Mouse (Mus musculus): ENCODE results near the gene Slc11a1. TPM values are rescaled to one million over a fixed set of nuclear protein-coding genes. Genes with fewer than 3 reads are reported as not detected.
"Not testable (repeated sequence)": the region's sequence is repeated elsewhere in the genome, so short reads cannot be mapped to it uniquely, and the experiment has no call there.

Gene Slc11a1
- total and polyA plus RNA-seq, 2 experiments from 2014 or later = 1.8 to 2.5 TPM

DNA sequence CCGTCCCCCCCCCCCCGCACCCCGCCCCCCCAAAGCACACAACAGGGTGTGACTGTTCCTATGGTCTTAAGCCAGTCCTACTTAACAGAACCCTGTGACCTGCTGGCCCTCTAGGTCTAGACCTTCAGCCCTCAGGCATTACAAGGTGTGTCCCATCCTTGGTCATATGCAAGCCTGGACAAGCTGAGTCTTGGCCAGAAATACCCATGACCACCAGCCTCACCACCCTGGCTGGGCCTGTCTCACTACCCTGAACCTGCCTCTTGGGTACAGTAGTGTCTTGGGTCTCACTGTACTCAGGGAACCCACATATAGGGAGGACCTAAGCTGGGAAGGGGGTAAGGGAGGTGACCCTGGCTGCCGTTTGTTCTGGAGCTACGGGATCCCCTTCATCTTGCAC is 37.0 kb upstream of the Slc11a1 start:
- H3K36me3 ChIP-seq (replicated peaks; ENCODE audit: control insufficient read depth, insufficient read depth, low read length) = no peaks in the 10 kb centered on the region
- DNase-seq (ENCODE audit: low spot score) (no peak), ATAC-seq (ENCODE audit: insufficient read depth, low read depth) (no peak)
- 75% methylated on average over 5 of the region's 5 CpGs for WGBS
- no peaks in the 10 kb centered on the region for H3K27me3 ChIP-seq (ENCODE audit: control insufficient read depth, insufficient read depth, low read length)
- peaks cover 57% of the 10 kb centered on the region for H3K4me1 ChIP-seq (ENCODE audit: control insufficient read depth, insufficient read depth)
- TF ChIP-seq CTCF (IDR thresholded peaks at IDR 0.05; ENCODE audit: low read depth) (no peak), EP300 (IDR thresholded peaks at IDR 0.05; ENCODE audit: low read depth) (no peak)
- no peaks in the 10 kb centered on the region for H3K9me3 ChIP-seq (replicated peaks; ENCODE audit: control insufficient read depth, low read length)
- H3K27ac ChIP-seq (ENCODE audit: low read depth) = 0 out of 2 replicates have a peak overlapping the region, but pooled peaks have one; percentile 16
- H3K4me2 ChIP-seq (ENCODE audit: low read depth, low read length) = no peak overlapping the region
- H3K4me3 ChIP-seq (ENCODE audit: low read depth, low read length) = no peak overlapping the region
- H3K9ac ChIP-seq (replicated peaks; ENCODE audit: low read depth, low read length) = no peak overlapping the region

- Histone ChIP-seq H3K4me3 (ENCODE audit: low read depth, low read length) (no peak overlapping the region), H3K27ac (ENCODE audit: low read depth) (0 out of 2 replicates have a peak overlapping the region, but pooled peaks have one; percentile 16), H3K9me3 (replicated peaks; ENCODE audit: control insufficient read depth, low read length) (no peaks in the 10 kb centered on the region), H3K4me1 (ENCODE audit: control insufficient read depth, insufficient read depth) (peaks cover 51% of the 10 kb centered on the region), H3K4me2 (ENCODE audit: low read depth, low read length) (no peak overlapping the region), H3K27me3 (ENCODE audit: control insufficient read depth, insufficient read depth, low read length) (no peaks in the 10 kb centered on the region), H3K9ac (replicated peaks; ENCODE audit: low read depth, low read length) (no peak overlapping the region), H3K36me3 (replicated peaks; ENCODE audit: control insufficient read depth, insufficient read depth, low read length) (no peaks in the 10 kb centered on the region)
- WGBS = 72% methylated on average over 4 of the region's 4 CpGs
- ATAC-seq (ENCODE audit: insufficient read depth, low read depth) (peak; percentile 9; the same call in 1 of the 2 replicates), DNase-seq (ENCODE audit: low spot score) (no peak)
- TF ChIP-seq CTCF (IDR thresholded peaks at IDR 0.05; ENCODE audit: low read depth) = no peak
- TF ChIP-seq EP300 (IDR thresholded peaks at IDR 0.05; ENCODE audit: low read depth) = no peak
Measured at GRCm38 (mm10) chr1:74338626-74339025, 36.4 kb upstream of the Slc11a1 start.

- 73% methylated on average over 9 of the region's 9 CpGs for WGBS
- TF ChIP-seq EP300 (IDR thresholded peaks at IDR 0.05; ENCODE audit: low read depth) (no peak), CTCF (IDR thresholded peaks at IDR 0.05; ENCODE audit: low read depth) (no peak)
- ATAC-seq (ENCODE audit: insufficient read depth, low read depth) (no peak), DNase-seq (ENCODE audit: low spot score) (no peak)
- H3K27me3 ChIP-seq (ENCODE audit: control insufficient read depth, insufficient read depth, low read length) = no peaks in the 10 kb centered on the region
- no peaks in the 10 kb centered on the region for H3K9me3 ChIP-seq (replicated peaks; ENCODE audit: control insufficient read depth, low read length)
- no peaks in the 10 kb centered on the region for H3K36me3 ChIP-seq (replicated peaks; ENCODE audit: control insufficient read depth, insufficient read depth, low read length)
- H3K27ac ChIP-seq (ENCODE audit: low read depth) = peak overlapping the region; percentile 35; the same call in 1 of the 2 replicates
- H3K4me3 ChIP-seq (ENCODE audit: low read depth, low read length) = no peak overlapping the region
- peaks cover 41% of the 10 kb centered on the region for H3K4me1 ChIP-seq (ENCODE audit: control insufficient read depth, insufficient read depth)
- no peak overlapping the region for H3K9ac ChIP-seq (replicated peaks; ENCODE audit: low read depth, low read length)
- H3K4me2 ChIP-seq (ENCODE audit: low read depth, low read length) = no peak overlapping the region
Measured at GRCm38 (mm10) chr1:74339917-74340316, 35.1 kb upstream of the Slc11a1 start.

- Histone ChIP-seq H3K4me1 (ENCODE audit: control insufficient read depth, insufficient read depth) (peaks cover 38% of the 10 kb centered on the region), H3K36me3 (replicated peaks; ENCODE audit: control insufficient read depth, insufficient read depth, low read length) (no peaks in the 10 kb centered on the region), H3K9ac (replicated peaks; ENCODE audit: low read depth, low read length) (no peak overlapping the region), H3K9me3 (replicated peaks; ENCODE audit: control insufficient read depth, low read length) (no peaks in the 10 kb centered on the region), H3K4me3 (ENCODE audit: low read depth, low read length) (no peak overlapping the region), H3K27ac (ENCODE audit: low read depth) (peak overlapping the region; percentile 35; the same call in 1 of the 2 replicates), H3K27me3 (ENCODE audit: control insufficient read depth, insufficient read depth, low read length) (no peaks in the 10 kb centered on the region), H3K4me2 (ENCODE audit: low read depth, low read length) (no peak overlapping the region)
- ATAC-seq (ENCODE audit: insufficient read depth, low read depth) (peak; percentile 20; the same call in 1 of the 2 replicates), DNase-seq (ENCODE audit: low spot score) (no peak)
- 73% methylated on average over 6 of the region's 6 CpGs for WGBS
- no peak for TF ChIP-seq CTCF (IDR thresholded peaks at IDR 0.05; ENCODE audit: low read depth)
- no peak for TF ChIP-seq EP300 (IDR thresholded peaks at IDR 0.05; ENCODE audit: low read depth)
Measured at GRCm38 (mm10) chr1:74340361-74340764, 34.6 kb upstream of the Slc11a1 start.

GRCm38 (mm10) chr1:74340992-74341391 is 34.0 kb upstream of the Slc11a1 start:
- H3K4me2 ChIP-seq (ENCODE audit: low read depth, low read length); H3K27ac ChIP-seq (ENCODE audit: low read depth); H3K27me3 ChIP-seq (ENCODE audit: control insufficient read depth, insufficient read depth, low read length); H3K36me3 ChIP-seq (replicated peaks; ENCODE audit: control insufficient read depth, insufficient read depth, low read length); H3K9me3 ChIP-seq (replicated peaks; ENCODE audit: control insufficient read depth, low read length); H3K9ac ChIP-seq (replicated peaks; ENCODE audit: low read depth, low read length); H3K4me3 ChIP-seq (ENCODE audit: low read depth, low read length); DNase-seq (ENCODE audit: low spot score); ATAC-seq (ENCODE audit: insufficient read depth, low read depth): not testable (repeated sequence)
- H3K4me1 ChIP-seq (ENCODE audit: control insufficient read depth, insufficient read depth) = peaks cover 31% of the 10 kb centered on the region
- WGBS = 97% methylated on average over 4 of the region's 4 CpGs

- DNase-seq (ENCODE audit: low spot score) = no peak
- Histone ChIP-seq H3K27me3 (ENCODE audit: control insufficient read depth, insufficient read depth, low read length) (no peaks in the 10 kb centered on the region), H3K4me2 (ENCODE audit: low read depth, low read length) (no peak overlapping the region), H3K4me3 (ENCODE audit: low read depth, low read length) (no peak overlapping the region), H3K27ac (ENCODE audit: low read depth) (no peak overlapping the region), H3K36me3 (replicated peaks; ENCODE audit: control insufficient read depth, insufficient read depth, low read length) (no peaks in the 10 kb centered on the region), H3K9ac (replicated peaks; ENCODE audit: low read depth, low read length) (no peak overlapping the region), H3K4me1 (ENCODE audit: control insufficient read depth, insufficient read depth) (peaks cover 24% of the 10 kb centered on the region), H3K9me3 (replicated peaks; ENCODE audit: control insufficient read depth, low read length) (no peaks in the 10 kb centered on the region)
- WGBS = 70% methylated on average over 7 of the region's 7 CpGs
- no peak for TF ChIP-seq EP300 (IDR thresholded peaks at IDR 0.05; ENCODE audit: low read depth)
- no peak for TF ChIP-seq CTCF (IDR thresholded peaks at IDR 0.05; ENCODE audit: low read depth)
- no peak for ATAC-seq (ENCODE audit: insufficient read depth, low read depth)
Measured at GRCm38 (mm10) chr1:74341898-74342297, 33.1 kb upstream of the Slc11a1 start.

Data from heart, postnatal 0 days (tissue).